Mouse (Mus musculus) liver, adult 2 months (tissue): ENCODE measurements at regions not wholly inside any gene's neighbourhood (a gene's known extent, or its start where the extent isn't known, plus 50 kb on each side); places are given as distances from the start of the nearest gene placed in this dataset.

ENCODE experiments used
- CTCF ChIP-seq: fragments of 200-500 bp; IDR thresholded peaks from 2 replicates; pipeline ENCODE4 v1.5.1; 2011; ENCODE audit warnings: low read depth, low read length, control low read depth
- POLR2A ChIP-seq: fragments of 200-500 bp; IDR thresholded peaks from 2 replicates; pipeline ENCODE4 v1.6.1; 2011; ENCODE audit warnings: low read length, control low read depth; ENCODE audit not compliant: insufficient read depth; ENCODE audit errors: extremely low read depth

DNA sequence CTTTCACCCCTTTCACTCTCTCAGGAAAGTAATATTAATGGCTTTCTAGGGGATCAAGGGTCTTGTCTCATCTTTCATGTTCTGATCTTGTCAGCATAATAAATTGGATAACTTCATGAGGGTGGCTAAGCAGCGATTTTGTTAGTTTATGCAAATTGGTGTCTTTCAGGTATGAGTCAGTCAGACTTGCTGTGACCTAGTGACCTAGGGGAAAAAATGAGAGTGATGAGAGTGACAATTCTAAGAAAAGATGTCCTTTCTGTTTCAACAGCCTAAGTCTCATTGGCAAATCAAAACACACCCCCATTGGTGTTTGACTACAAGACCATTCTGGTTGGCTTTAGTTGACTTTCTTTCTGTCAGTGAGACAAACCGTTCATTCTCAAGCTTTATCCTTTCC lies 68.0 kb upstream of the Actbl2 start:
- no peak for TF ChIP-seq CTCF
- no peak for TF ChIP-seq POLR2A
